Mouse (Mus musculus): ENCODE measurements around the gene Tmem94.

Gene Tmem94

DNA sequence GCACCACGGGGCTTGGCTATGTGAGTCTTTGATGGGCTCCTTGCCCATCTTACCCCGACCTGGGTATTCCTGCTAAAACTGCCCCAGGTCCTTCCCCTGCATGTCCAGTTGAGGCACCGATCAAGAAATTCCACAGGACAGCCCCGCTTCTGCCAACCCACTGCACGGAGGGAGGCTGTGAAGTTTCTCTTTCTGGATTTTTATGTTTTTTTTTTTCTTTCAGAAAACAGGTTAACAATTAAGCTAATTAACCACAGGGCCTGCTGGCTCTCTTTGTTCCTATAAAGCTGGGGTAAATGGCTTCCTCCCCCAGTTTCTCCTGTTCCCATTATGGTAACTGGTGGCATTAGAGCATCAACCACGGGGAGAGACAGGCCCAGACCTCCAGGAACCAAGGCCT lies 68.8 kb downstream of the Tmem94 start:
- DNase-seq, result no peak

GRCm38 (mm10) chr11:115836656-115837395 lies 71.6 kb downstream of the Tmem94 start:
- DNase-seq, result no peak

DNA sequence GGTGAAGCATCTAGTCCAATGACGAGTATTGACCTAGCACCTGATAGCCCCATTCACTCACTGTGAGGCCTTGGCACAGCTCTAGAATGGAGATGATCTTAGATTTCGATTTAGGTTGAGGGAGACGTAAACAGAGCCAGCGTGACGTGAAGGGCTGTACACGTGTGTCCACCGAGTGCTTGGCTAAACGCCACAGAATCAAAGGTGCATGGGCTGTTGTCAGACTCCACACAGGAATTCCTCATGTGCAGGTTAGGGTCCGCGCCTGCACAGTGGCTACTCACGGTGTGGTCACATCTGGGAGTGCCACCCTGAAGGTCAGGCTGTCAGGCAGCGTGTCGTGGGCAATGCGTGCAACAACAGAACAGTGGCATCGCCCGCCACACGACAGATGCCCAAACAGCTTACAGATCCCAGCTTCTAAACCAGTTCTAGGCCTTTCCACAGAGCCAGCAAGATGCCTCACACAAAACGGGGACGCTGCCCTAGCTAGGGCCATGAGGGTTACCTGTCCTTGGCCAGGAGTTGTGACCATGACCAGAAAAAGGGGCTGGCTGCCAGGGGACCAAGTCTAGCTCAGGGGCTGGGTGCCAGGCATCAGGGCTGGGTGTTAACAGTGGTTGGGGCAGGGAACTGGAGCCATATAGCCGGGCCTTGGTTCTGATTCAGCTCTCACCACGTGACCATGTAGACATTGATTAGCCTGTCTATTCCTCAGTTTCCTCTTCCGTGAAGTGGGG lies 72.5 kb downstream of the Tmem94 start:
- DNase-seq, result no peak

DNA sequence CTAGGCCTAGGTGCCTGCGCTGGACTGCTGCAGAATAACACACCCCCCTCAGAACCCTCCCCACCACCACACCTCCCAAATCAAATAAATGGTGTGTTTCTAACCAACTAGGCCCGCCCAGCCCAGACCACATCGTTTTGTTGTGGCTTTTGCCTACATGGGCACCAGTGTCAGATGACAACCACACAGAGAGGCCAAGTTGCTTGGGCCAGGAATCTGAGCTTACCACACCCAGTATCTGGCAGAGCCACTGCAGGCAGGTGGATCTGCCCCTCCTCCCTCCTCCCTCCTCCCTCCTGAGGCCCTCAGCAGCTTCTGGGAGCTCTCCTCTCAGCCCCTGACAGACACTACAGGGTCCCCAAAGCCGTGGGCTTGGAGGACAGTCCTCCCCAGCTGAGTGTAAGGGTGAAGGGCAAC lies 73.7 kb downstream of the Tmem94 start:
- no peak for DNase-seq

- DNase-seq, result no peak
Measured at GRCm38 (mm10) chr11:115839732-115840131, 74.5 kb downstream of the Tmem94 start.

DNA sequence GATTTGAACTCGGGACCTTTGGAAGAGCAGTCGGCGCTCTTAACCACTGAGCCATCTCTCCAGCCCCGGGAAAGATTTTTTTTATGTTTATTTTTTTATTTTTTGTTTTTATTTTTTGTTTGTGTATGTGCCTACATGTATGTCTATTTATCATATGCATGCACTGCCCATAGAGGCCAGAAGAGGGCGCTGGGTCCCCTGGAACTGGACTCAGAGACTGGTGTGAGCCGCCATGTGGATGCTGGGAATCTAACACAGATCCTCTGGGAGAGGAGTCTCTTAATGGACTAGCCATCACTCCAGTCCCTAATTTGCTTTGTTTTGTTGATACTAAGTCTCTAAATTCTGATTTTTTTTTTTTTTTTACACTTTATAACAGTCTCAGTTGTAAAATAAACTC lies 75.8 kb downstream of the Tmem94 start:
- DNase-seq, result no peak

- no peak for DNase-seq
Measured at GRCm38 (mm10) chr11:115841961-115842550, 76.8 kb downstream of the Tmem94 start.

DNA sequence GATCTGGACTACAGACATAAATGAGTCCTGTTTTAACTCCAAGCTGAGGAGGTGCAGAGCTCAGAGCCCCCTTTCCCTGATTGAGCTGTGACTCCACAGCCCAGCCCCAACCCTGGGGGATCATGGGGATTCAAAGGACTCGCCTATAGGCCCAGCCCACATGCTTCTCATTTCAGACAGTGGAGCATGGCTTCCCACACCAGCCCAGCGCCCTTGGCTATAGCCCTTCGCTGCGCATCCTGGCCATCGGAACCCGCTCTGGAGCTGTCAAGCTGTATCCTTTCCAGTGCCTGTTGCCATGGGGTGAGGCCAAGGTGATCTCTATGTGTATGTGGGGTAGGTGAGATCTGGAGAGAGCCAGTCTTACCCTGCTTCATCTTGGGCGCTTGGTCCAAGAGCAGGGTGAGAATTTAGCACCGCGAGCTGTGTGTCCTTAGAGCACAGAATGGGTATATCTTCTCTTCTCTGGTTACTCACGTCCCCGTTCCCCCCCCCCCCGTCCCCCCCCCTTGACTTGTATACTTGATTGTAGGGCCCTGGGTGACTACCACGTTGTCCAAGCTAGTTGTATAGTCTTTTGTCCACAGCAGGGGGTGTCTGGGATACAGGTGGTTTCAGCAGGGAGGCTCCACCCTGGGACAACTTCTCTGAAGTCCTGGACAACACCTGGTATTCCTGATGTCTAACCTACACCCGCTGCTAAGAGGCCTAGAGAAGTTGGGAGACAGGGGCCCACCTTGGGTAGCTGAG lies 78.1 kb downstream of the Tmem94 start:
- DNase-seq, result no peak

DNA sequence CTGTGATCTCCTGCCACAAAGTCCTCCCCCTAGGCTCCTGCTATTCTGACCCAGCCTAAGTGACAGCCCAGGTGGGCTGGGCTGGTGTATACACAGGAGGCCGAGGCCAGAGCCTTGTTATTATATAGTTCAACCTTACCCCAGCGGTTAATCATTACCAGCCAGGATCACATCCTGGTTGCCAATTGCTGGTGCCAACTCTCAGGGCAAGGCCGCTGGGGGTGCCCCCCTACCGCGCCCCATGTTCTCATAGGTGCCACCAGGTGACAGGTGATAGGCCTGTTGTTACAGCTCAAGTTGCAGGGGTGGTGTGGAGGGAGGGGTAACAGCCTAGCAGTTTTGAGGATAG lies 78.6 kb downstream of the Tmem94 start:
- DNase-seq, result no peak

- no peak for DNase-seq
Measured at GRCm38 (mm10) chr11:115844240-115844639, 79.0 kb downstream of the Tmem94 start.

GRCm38 (mm10) chr11:115845819-115846218 lies 80.6 kb downstream of the Tmem94 start:
- no peak for DNase-seq

Data from layer of hippocampus, adult 9-11 months (tissue).